Mouse (Mus musculus) small intestine, adult 2 months (tissue): Measurements from ENCODE around the gene Cd8a.

ENCODE experiments used
- CTCF ChIP-seq: fragments of 200-500 bp; IDR thresholded peaks from 2 replicates; pipeline ENCODE4 v1.5.1; 2012; ENCODE audit warnings: low read depth, mild to moderate bottlenecking, control low read depth, inconsistent platforms, low read length, moderate library complexity, mixed read lengths; ENCODE audit not compliant: insufficient replicate concordance, insufficient read length; ENCODE audit errors: extremely low read depth
- POLR2A ChIP-seq: fragments of 200-500 bp; IDR thresholded peaks from 2 replicates; pipeline ENCODE4 v1.6.1; 2012; ENCODE audit warnings: low read depth, mild to moderate bottlenecking, control low read depth, inconsistent platforms, low read length, moderate library complexity

DNA sequence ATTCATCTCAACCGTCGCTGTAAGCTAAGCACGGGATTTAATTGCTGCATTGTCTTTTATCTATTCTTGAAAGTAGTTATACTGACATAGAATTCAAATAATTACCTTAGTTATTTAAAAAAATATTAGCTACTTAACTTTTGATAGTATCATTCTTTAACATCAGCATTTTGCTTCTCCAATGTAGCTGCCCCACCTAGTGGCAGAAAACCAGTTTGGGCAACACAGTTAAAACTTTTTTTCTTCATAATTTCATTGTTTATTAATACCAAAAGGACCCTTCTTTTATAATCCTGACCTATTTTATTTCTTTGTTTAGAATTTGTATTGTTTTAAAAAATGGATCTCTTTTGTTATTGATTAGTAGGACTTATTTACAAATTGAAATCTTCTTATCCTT, 49.9 kb downstream of the Cd8a start:
- TF ChIP-seq POLR2A (no peak), CTCF (no peak)
